Mouse (Mus musculus): Measurements from ENCODE around the gene Tmem18. TPM values are rescaled to one million over a fixed set of nuclear protein-coding genes. Genes with fewer than 3 reads are reported as not detected.

The Tmem18 gene
- 31.1 and 34.0 TPM in 2 replicates for polyA plus RNA-seq (2014; fragmentation: Nextera tagmentation; extraction: Ambion mirVana)

DNA sequence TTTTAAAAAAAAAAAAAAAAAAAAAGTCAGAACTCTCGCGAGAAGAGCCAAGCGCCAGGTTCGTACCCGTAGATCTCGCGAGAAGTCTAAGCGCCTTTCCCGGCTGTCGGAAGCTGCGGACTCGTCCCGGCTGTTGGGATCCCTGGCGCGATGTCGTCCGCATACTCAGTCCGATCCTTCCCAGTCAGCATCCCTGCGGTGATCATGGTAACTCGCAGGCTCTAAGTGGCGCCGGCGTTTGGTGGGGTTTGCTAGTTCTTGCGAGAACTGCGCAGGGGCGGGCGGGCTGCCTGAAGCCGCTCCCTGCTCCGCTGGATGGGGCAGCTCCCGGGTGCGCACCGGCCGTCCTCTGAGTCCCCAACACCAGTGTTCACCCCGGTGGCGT is at the start of gene Tmem18:
TSS of gene Tmem18 (plus strand) at position 71 of the 385 bp plus-strand sequence.
- no peaks in the 10 kb centered on the region for H3K27me3 ChIP-seq (ENCODE audit: insufficient read depth, low read length)
- peak within 1 kb of the TSS; percentile 95 for H3K4me2 ChIP-seq
- H3K4me3 ChIP-seq (ENCODE audit: low read depth, low read length) = peak within 1 kb of the TSS; percentile 67
- peak within 1 kb of the TSS; percentile 88 for H3K27ac ChIP-seq (ENCODE audit: low read depth)
- H3K36me3 ChIP-seq (ENCODE audit: insufficient read depth) = peaks cover 20% of the 10 kb centered on the region
- peak; percentile 95 for DNase-seq
- no peaks in the 10 kb centered on the region for H3K9me3 ChIP-seq (ENCODE audit: low read depth, low read length)
- H3K9ac ChIP-seq = peak within 1 kb of the TSS; percentile 84
- H3K4me1 ChIP-seq (ENCODE audit: insufficient read depth) = peaks cover 7% of the 10 kb centered on the region
- no peak for TF ChIP-seq CTCF (IDR thresholded peaks at IDR 0.05; ENCODE audit: low read depth)
- peak; percentile 95 for ATAC-seq (ENCODE audit: insufficient read depth)
- WGBS = under 1% methylated on average over 35 of the region's 35 CpGs

DNA sequence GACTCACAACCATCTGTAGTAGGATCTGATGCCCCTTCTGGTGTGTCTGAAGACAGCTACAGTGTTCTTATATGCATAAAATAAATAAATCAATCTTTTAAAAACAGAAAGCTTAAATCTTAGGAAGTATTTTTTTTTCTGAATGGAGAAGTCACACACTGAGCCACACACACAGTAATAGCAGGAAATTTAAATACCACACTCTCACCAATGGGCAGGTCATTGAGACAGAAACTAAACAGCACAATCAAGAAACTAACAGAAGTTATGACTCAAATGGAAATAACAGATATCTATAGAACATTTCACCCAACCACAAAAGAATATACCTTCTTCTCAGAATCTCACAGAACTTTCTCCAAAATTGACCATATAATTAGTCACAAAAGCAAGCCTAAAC is 26.9 kb upstream of the Tmem18 start:
- no peaks in the 10 kb centered on the region for H3K36me3 ChIP-seq (ENCODE audit: insufficient read depth)
- H3K27ac ChIP-seq (ENCODE audit: low read depth) = no peak overlapping the region
- no peak overlapping the region for H3K4me2 ChIP-seq
- H3K9ac ChIP-seq = no peak overlapping the region
- no peaks in the 10 kb centered on the region for H3K9me3 ChIP-seq (ENCODE audit: low read depth, low read length)
- DNase-seq (no peak), ATAC-seq (ENCODE audit: insufficient read depth) (no peak)
- no peaks in the 10 kb centered on the region for H3K4me1 ChIP-seq (ENCODE audit: insufficient read depth)
- TF ChIP-seq CTCF (IDR thresholded peaks at IDR 0.05; ENCODE audit: low read depth) = no peak
- H3K27me3 ChIP-seq (ENCODE audit: insufficient read depth, low read length) = no peaks in the 10 kb centered on the region
- no peak overlapping the region for H3K4me3 ChIP-seq (ENCODE audit: low read depth, low read length)

DNA sequence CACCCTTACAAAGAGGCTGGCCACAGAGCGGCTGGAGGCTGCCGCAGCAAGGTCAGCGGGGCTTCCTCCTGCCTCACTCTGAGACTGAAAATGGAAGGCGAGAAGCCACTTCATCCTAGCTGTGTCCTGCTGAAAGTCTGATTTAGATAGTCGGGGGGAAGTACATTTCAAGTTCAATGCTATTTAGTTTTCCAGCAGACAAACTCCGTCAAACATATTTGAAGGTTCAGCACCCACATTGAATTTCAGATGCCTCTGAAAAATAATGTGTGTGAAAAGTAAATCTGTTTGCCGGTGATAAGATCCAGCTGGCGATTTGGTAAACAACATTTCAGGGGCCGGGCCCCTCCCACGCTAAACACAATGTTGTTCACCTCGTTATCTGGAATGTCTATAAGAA is 22.8 kb upstream of the Tmem18 start:
- Histone ChIP-seq H3K36me3 (ENCODE audit: insufficient read depth) (no peaks in the 10 kb centered on the region), H3K27ac (ENCODE audit: low read depth) (peak overlapping the region; percentile 58), H3K4me3 (ENCODE audit: low read depth, low read length) (no peak overlapping the region), H3K27me3 (ENCODE audit: insufficient read depth, low read length) (no peaks in the 10 kb centered on the region), H3K9me3 (ENCODE audit: low read depth, low read length) (no peaks in the 10 kb centered on the region), H3K9ac (no peak overlapping the region), H3K4me2 (peak overlapping the region; percentile 18), H3K4me1 (ENCODE audit: insufficient read depth) (no peaks in the 10 kb centered on the region)
- DNase-seq = peak; percentile 93
- peak; percentile 93 for ATAC-seq (ENCODE audit: insufficient read depth)
- WGBS = 7% methylated on average over 11 of the region's 11 CpGs
- TF ChIP-seq CTCF (IDR thresholded peaks at IDR 0.05; ENCODE audit: low read depth) = no peak

DNA sequence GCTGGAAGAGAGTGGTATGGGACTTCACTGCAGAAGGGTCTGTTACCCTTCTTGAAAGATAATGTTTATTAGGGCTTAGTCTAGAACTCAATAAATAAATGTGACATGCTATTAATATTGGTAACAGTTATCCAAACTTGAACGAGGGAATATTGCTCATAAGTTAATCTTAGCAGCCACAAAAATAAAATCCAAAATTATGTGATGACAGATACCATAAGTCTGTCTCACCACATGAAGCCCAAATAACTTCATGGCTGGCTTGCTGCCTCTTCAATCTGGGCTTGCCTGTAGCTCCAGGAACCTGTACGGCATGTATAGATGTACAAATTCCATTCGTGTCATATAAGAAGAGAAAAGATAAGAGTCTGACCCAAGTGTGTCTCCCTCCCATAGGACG is 12.2 kb upstream of the Tmem18 start:
- 27% methylated on average over 4 of the region's 4 CpGs for whole genome bisulfite sequencing
- Histone ChIP-seq H3K4me1 (ENCODE audit: insufficient read depth) (no peaks in the 10 kb centered on the region), H3K27ac (ENCODE audit: low read depth) (no peak overlapping the region), H3K9me3 (ENCODE audit: low read depth, low read length) (no peaks in the 10 kb centered on the region), H3K9ac (no peak overlapping the region), H3K4me2 (no peak overlapping the region), H3K36me3 (ENCODE audit: insufficient read depth) (no peaks in the 10 kb centered on the region), H3K27me3 (ENCODE audit: insufficient read depth, low read length) (no peaks in the 10 kb centered on the region), H3K4me3 (ENCODE audit: low read depth, low read length) (no peak overlapping the region)
- no peak for TF ChIP-seq CTCF (IDR thresholded peaks at IDR 0.05; ENCODE audit: low read depth)
- ATAC-seq (ENCODE audit: insufficient read depth) (peak; percentile 60; the same call in 1 of the 2 replicates), DNase-seq (peak; percentile 80)

DNA sequence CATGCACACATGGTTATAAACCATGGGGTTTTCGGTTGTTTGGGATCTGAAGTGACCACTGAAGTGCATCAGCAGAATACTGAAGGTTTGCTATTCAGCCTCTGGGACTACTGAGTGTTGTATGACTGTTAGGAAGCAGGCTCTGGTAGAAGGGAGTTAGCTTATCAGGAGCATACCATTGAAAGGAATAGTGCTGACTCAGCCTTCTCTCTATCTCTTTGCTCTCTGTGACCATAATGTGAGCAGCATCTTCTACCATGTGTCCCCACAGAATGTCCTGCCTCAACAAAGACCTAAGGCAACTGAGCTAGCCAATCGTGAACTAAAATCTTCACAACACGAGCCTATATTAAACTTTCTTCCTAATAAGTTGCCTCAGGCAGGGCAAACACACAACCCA is 8.3 kb upstream of the Tmem18 start:
- 76% methylated on average over 3 of the region's 3 CpGs for WGBS

DNA sequence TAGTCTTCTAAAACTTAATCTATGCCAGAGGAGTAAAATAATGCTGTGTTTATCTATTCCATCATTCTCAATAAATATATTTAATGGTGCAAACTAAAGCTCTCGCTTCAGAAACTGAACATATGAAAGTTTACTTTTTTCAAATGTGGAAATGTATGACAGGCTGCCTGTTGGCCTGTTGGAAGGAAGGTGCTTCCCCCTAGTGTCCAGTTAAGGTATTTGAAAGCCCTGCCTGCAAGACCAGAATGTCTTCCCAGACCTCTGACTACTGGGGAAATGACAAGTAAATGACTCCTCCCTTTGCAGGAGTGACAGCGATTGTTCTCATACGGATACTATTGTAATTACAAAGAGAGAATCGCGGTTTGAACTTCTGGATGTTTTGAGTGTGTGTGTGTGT is 6.2 kb upstream of the Tmem18 start:
- H3K9me3 ChIP-seq (ENCODE audit: low read depth, low read length) = no peaks in the 10 kb centered on the region
- H3K36me3 ChIP-seq (ENCODE audit: insufficient read depth) = no peaks in the 10 kb centered on the region
- TF ChIP-seq CTCF (IDR thresholded peaks at IDR 0.05; ENCODE audit: low read depth) = peak; percentile 93
- no peak overlapping the region for H3K4me2 ChIP-seq
- H3K4me3 ChIP-seq (ENCODE audit: low read depth, low read length) = no peak overlapping the region
- no peaks in the 10 kb centered on the region for H3K4me1 ChIP-seq (ENCODE audit: insufficient read depth)
- peak; percentile 94 for DNase-seq
- peak; percentile 64; the same call in 1 of the 2 replicates for ATAC-seq (ENCODE audit: insufficient read depth)
- no peak overlapping the region for H3K9ac ChIP-seq
- no peak overlapping the region for H3K27ac ChIP-seq (ENCODE audit: low read depth)
- no peaks in the 10 kb centered on the region for H3K27me3 ChIP-seq (ENCODE audit: insufficient read depth, low read length)
- WGBS = 6% methylated on average over 5 of the region's 5 CpGs

More for the DNA sequence above, 8.3 kb upstream of the Tmem18 start:
- DNase-seq = no peak
- no peak overlapping the region for H3K4me2 ChIP-seq
- ATAC-seq (ENCODE audit: insufficient read depth) = no peak
- H3K27me3 ChIP-seq (ENCODE audit: insufficient read depth, low read length) = no peaks in the 10 kb centered on the region
- no peak overlapping the region for H3K4me3 ChIP-seq (ENCODE audit: low read depth, low read length)
- H3K4me1 ChIP-seq (ENCODE audit: insufficient read depth) = no peaks in the 10 kb centered on the region
- H3K27ac ChIP-seq (ENCODE audit: low read depth) = no peak overlapping the region
- no peaks in the 10 kb centered on the region for H3K36me3 ChIP-seq (ENCODE audit: insufficient read depth)
- no peaks in the 10 kb centered on the region for H3K9me3 ChIP-seq (ENCODE audit: low read depth, low read length)
- TF ChIP-seq CTCF (IDR thresholded peaks at IDR 0.05; ENCODE audit: low read depth) = no peak
- no peak overlapping the region for H3K9ac ChIP-seq

DNA sequence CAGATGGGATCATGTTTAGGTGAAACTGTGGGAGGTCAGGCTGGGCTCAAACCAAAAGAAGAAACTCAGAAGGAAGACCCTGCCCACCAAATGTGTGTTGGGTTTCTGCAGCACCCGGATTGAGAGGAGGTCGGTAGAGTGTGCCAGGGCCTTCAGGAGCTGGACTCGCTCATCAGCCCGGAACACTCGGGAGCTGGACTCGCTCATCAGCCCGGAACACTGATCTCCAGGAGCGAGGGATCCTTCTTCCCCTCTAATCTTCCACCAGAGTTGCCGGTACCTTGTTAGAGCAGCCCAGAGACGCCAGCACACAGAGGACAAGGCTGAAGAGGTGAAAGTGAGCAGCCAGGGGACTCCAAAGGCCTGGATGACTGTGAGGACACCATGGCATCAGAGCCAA is 2.9 kb upstream of the Tmem18 start:
- Histone ChIP-seq H3K36me3 (ENCODE audit: insufficient read depth) (no peaks in the 10 kb centered on the region), H3K4me3 (ENCODE audit: low read depth, low read length) (no peak overlapping the region), H3K9me3 (ENCODE audit: low read depth, low read length) (no peaks in the 10 kb centered on the region), H3K4me2 (no peak overlapping the region), H3K27ac (ENCODE audit: low read depth) (no peak overlapping the region), H3K4me1 (ENCODE audit: insufficient read depth) (peaks cover 7% of the 10 kb centered on the region), H3K9ac (no peak overlapping the region), H3K27me3 (ENCODE audit: insufficient read depth, low read length) (no peaks in the 10 kb centered on the region)
- TF ChIP-seq CTCF (IDR thresholded peaks at IDR 0.05; ENCODE audit: low read depth) = no peak
- ATAC-seq (ENCODE audit: insufficient read depth) = no peak
- no peak for DNase-seq
- WGBS = 84% methylated on average over 10 of the region's 10 CpGs

All from lung, embryonic 14.5 days (tissue).